Mouse (Mus musculus) kidney, embryonic 15.5 days (tissue): ENCODE data around the gene Gm17087. TPM values are rescaled to one million over a fixed set of nuclear protein-coding genes. Genes with fewer than 3 reads are reported as not detected.
A peak's percentile ranks its signal among the peaks of the same experiment; 100 is the strongest.

Experiments used
- ATAC-seq: fragments of 200-750 bp; cut with Nextera tagmentation; replicated peaks from 2 replicates; pipeline ENCODE4 v1.8.0; 2017; ENCODE audit warnings: moderate TSS enrichment; ENCODE audit not compliant: low FRiP score
- H3K27ac ChIP-seq: fragments of 300-500 bp; sonication (generic); 2 replicates; pipeline ENCODE4 v1.5.1; 2015; ENCODE audit warnings: mild to moderate bottlenecking, inconsistent platforms
- H3K27me3 ChIP-seq: fragments of 300-500 bp; sonication (generic); 2 replicates; pipeline ENCODE4 v1.6.1; 2015; ENCODE audit warnings: inconsistent platforms
- H3K36me3 ChIP-seq: fragments of 300-500 bp; sonication (generic); 2 replicates; pipeline ENCODE4 v1.6.1; 2015; ENCODE audit warnings: inconsistent platforms
- H3K4me1 ChIP-seq: fragments of 300-500 bp; sonication (generic); 2 replicates; pipeline ENCODE4 v1.6.1; 2015; ENCODE audit warnings: inconsistent platforms
- H3K4me2 ChIP-seq: fragments of 300-500 bp; sonication (generic); 2 replicates; pipeline ENCODE4 v1.6.1; 2015; ENCODE audit warnings: moderate library complexity, mild to moderate bottlenecking, inconsistent platforms
- H3K4me3 ChIP-seq: fragments of 300-500 bp; sonication (generic); replicated peaks from 2 replicates; pipeline ENCODE4 v1.5.1; 2015; ENCODE audit warnings: mild to moderate bottlenecking, inconsistent platforms
- H3K9ac ChIP-seq: fragments of 300-500 bp; sonication (generic); 2 replicates; pipeline ENCODE4 v1.6.1; 2015; ENCODE audit warnings: mild to moderate bottlenecking, inconsistent platforms
- H3K9me3 ChIP-seq: fragments of 300-500 bp; sonication (generic); replicated peaks from 2 replicates; pipeline ENCODE4 v1.6.1; 2016; ENCODE audit warnings: inconsistent platforms
- WGBS: fragments of 180-500 bp; shearing (Covaris S2); methylation state at CpG from one replicate; pipeline ENCODE4 v1.1.7; 2015; ENCODE audit warnings: mixed read lengths; 5-methylcytosine and 5-hydroxymethylcytosine counted together
- polyA plus RNA-seq: library from polyadenylated mRNA; unstranded; fragments of >200 nt; fragmentation: Nextera tagmentation; extraction: Ambion mirVana; gene quantifications from 2 replicates; pipeline ENCODE4 v1.2.1, GENCODE M21; 2015

The Gm17087 gene
- polyA plus RNA-seq, result not detected in 2 replicates

DNA sequence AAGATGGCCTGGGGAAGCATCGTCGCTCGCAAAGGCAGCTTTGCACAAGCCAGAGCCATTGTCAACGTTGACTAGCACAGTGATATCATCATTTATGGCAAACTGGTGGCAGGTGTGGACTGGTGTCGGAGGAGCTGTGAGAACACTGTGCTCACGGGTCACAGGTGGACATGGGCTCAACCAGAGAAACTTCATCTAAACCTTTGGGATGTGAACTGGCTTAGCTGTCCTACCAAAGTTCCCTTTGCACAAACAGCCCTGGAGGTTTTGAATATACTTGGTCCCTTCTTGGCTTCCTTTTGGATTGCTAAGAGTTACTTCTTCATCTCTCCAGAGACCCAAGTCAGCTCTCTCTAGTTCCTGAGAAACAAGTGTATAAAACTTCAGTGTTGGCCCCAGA lies at the start of gene Gm17087:
Gene Gm17087 (minus strand): TSS at position 101 of the 400 bp plus-strand sequence.
- no peaks in the 10 kb centered on the region for H3K27me3 ChIP-seq
- WGBS, result 87% methylated on average over 6 of the region's 6 CpGs
- no peak within 1 kb of the TSS for H3K4me3 ChIP-seq
- H3K36me3 ChIP-seq, result no peaks in the 10 kb centered on the region
- H3K9ac ChIP-seq, result no peak within 1 kb of the TSS
- no peaks in the 10 kb centered on the region for H3K4me1 ChIP-seq
- no peaks in the 10 kb centered on the region for H3K9me3 ChIP-seq
- no peak within 1 kb of the TSS for H3K27ac ChIP-seq
- ATAC-seq, result no peak
- H3K4me2 ChIP-seq, result no peak within 1 kb of the TSS

DNA sequence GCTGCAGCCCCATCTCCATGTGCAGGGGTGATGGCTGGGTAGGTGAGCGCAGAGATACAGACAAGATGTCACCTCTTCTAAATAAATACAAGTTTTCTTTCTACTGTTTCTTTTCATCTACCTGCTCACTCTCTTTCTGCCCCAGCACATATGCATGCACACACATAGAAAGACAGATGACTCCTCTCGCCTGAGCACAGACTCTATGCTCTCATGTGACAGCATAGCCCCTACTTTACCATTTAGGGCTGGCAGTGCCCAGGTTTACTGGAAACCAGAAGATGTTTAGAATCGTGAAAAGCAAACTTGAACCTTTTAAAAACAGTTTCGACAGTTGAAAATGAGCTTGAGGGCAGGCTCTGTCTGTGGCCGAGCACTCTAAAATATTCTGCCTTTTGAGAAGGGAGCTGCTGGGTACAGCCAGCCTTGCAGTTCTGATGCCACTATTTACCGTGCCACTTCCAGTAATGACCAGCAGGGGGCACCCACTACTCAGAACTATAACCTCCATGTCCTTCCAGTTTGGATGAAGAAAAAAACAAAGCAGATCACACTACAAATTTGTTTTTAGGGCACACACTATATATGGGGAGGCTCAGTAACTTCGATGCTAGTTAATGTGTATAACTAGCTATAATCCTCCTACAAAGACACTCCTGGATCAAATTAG lies 47.3 kb upstream of the Gm17087 start:
- no peaks in the 10 kb centered on the region for H3K4me1 ChIP-seq
- WGBS, result 37% methylated on average over 7 of the region's 7 CpGs
- no peak overlapping the region for H3K9ac ChIP-seq
- ATAC-seq, result no peak
- H3K36me3 ChIP-seq, result no peaks in the 10 kb centered on the region
- no peak overlapping the region for H3K27ac ChIP-seq
- no peak overlapping the region for H3K4me3 ChIP-seq
- H3K4me2 ChIP-seq, result no peak overlapping the region
- H3K9me3 ChIP-seq, result no peaks in the 10 kb centered on the region
- H3K27me3 ChIP-seq, result peaks cover 25% of the 10 kb centered on the region

DNA sequence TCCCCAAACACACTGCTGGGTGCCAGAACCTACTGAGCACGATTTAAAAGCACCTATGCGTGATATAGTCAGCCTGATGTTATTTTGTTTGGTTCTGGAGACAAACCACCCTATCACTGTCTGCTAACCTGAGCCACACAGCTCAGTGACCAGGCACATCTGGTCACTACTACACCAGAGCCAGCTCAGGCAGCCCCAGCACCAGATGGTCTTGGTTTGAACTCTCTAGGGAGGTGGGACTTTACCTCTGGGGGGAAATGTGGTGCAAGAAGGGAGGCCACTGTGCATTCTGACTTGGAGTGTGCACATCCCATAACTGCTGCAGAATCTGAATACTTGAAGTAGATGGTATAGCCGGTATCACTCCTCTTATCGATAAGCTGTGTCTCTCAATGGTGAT lies 45.2 kb upstream of the Gm17087 start:
- H3K4me1 ChIP-seq, result no peaks in the 10 kb centered on the region
- H3K27ac ChIP-seq, result no peak overlapping the region
- no peak for ATAC-seq
- H3K4me2 ChIP-seq, result no peak overlapping the region
- H3K9me3 ChIP-seq, result no peaks in the 10 kb centered on the region
- H3K27me3 ChIP-seq, result peaks cover 21% of the 10 kb centered on the region
- WGBS, result 86% methylated on average over 4 of the region's 4 CpGs
- no peaks in the 10 kb centered on the region for H3K36me3 ChIP-seq
- no peak overlapping the region for H3K9ac ChIP-seq
- H3K4me3 ChIP-seq, result no peak overlapping the region

DNA sequence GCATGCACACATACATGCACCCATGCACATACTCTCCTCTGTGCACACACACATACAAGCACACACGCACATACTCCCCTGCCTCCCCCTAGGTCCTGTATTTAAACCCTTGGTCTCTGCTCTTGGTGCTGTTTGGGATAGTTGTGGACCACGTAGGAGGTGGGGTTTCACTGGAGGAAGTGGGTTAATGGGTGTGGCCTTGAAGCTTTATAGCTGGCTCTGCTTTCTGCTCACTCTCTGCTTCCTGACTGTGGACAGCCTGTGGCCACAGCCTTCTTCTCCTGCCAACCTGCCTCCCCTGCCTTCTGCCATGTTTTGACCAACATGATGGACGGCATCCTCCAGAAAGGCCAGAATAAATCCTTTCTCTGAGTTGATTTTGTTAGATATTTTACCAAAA lies 39.9 kb upstream of the Gm17087 start:
- Histone ChIP-seq H3K27ac (no peak overlapping the region), H3K9me3 (no peaks in the 10 kb centered on the region), H3K4me2 (no peak overlapping the region), H3K4me1 (no peaks in the 10 kb centered on the region), H3K27me3 (peaks cover 13% of the 10 kb centered on the region; the same call in 1 of the 2 replicates), H3K9ac (no peak overlapping the region), H3K4me3 (no peak overlapping the region), H3K36me3 (no peaks in the 10 kb centered on the region)
- 64% methylated on average over 3 of the region's 3 CpGs for WGBS
- no peak for ATAC-seq

DNA sequence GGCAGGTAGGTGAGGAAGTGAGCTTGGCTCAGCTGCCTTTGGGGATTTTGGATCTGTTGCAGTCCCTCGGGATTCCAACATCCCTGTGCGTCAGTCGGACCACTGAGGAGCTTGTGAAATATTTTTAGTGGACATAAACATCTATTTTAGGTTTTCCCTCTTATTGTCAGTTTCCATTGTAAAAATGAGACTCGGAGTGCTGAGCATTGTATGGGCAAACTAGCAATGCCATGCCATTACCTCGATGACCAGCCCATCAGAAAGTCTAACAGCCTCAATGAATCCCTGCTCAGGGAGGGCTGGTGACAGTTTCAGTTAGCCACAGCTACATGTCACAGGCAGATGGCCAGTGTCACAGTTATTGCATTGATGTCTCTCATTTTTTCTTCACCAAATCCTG lies 39.2 kb upstream of the Gm17087 start:
- 81% methylated on average over 5 of the region's 5 CpGs for WGBS
- no peak overlapping the region for H3K4me3 ChIP-seq
- no peak overlapping the region for H3K4me2 ChIP-seq
- H3K4me1 ChIP-seq, result no peaks in the 10 kb centered on the region
- no peaks in the 10 kb centered on the region for H3K9me3 ChIP-seq
- ATAC-seq, result no peak
- no peaks in the 10 kb centered on the region for H3K36me3 ChIP-seq
- no peak overlapping the region for H3K9ac ChIP-seq
- no peak overlapping the region for H3K27ac ChIP-seq
- peaks cover 10% of the 10 kb centered on the region; the same call in 1 of the 2 replicates for H3K27me3 ChIP-seq

DNA sequence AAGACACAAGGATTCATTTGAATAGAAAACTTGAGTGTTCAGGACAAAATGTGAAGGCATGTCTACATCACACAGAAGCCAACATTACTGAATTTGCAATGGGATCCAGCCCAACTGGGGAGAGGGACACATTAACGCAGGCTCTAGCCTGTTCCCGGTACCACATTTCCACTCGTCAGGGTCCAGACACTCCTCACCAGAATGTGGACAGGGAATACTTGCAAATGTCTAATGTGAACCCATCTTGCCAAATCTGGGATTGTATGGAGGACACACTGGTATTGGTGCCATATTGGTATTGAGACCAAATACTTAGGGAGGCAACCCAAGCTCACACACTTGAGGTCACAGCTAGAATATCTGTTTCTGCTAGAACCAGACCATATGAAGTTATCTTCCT lies 36.2 kb upstream of the Gm17087 start:
- Histone ChIP-seq H3K4me2 (no peak overlapping the region), H3K4me1 (no peaks in the 10 kb centered on the region), H3K4me3 (no peak overlapping the region), H3K36me3 (no peaks in the 10 kb centered on the region), H3K9ac (no peak overlapping the region), H3K27ac (no peak overlapping the region), H3K9me3 (no peaks in the 10 kb centered on the region), H3K27me3 (peaks cover 17% of the 10 kb centered on the region)
- 94% methylated on average over 3 of the region's 3 CpGs for WGBS
- ATAC-seq, result no peak

DNA sequence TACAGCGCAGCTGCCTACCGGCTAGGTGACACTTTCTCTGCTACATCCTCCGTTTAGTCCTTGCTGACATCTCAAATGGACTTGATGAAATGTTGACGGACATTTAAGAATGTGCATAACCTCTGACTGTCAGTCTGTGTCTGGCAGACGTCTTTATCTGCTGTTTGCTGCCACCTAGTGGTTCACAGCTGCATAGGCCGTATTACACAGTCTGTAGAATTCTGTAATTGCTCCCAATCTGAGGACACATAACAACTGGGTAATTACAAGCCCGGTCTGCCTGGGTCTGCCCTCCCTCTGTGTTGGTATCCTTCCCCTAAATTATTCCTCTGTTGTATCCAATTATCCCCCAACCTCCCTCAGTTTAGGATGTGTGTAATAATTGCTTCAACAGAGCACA lies 31.0 kb upstream of the Gm17087 start:
- no peaks in the 10 kb centered on the region for H3K36me3 ChIP-seq
- WGBS, result 6% methylated on average over 7 of the region's 7 CpGs
- peaks cover 4% of the 10 kb centered on the region; the same call in 1 of the 2 replicates for H3K4me1 ChIP-seq
- H3K9me3 ChIP-seq, result no peaks in the 10 kb centered on the region
- no peak overlapping the region for H3K4me3 ChIP-seq
- H3K4me2 ChIP-seq, result no peak overlapping the region
- ATAC-seq, result 0 out of 2 replicates have a peak, but pooled peaks have one; percentile 46
- no peak overlapping the region for H3K27ac ChIP-seq
- H3K9ac ChIP-seq, result no peak overlapping the region
- peaks cover 39% of the 10 kb centered on the region for H3K27me3 ChIP-seq

DNA sequence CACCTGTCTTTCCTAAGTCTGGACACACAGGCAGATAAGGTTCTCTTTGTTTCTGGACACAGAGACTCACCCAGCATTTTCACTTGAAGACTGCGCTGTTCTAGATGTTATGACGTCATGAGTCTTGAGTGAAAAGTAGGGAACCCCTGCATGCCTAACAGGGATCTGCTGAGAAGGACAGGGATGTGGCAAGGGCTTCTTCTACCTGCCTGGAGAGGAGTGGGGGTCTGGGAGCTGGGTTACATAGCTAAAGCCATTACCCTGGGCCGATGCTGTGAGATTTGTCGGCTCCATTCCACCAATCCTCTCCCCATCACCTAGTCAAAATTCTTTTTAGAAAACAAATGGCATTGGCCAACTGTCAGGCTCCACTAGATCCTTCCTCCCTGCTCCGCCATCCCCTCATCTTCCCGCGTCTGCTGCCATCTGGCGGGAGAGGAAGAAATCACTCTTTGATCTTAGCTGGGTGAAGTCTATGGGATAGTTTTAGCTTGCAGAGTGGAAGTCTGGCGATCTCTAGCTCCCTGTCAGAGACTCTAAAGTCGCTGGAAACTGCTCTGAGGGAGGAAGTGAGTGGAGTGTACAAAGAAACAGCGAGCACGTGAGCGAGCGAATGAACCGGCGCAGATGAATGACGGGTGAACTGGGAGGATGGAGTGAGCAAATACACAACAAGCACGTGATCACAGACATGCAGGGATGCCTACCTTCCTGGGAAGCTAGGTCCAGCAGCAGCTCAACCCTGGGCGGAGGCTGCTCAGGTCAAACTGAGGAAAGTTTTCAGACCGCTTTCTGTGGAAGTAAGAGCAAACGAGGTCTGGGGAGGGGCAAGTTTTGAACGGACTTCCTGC lies 25.9 kb upstream of the Gm17087 start:
- WGBS, result 15% methylated on average over 22 of the region's 22 CpGs
- peak overlapping the region; percentile 22 for H3K4me3 ChIP-seq
- H3K4me2 ChIP-seq, result peak overlapping the region; percentile 55
- ATAC-seq, result 0 out of 2 replicates have a peak, but pooled peaks have one; percentile 29
- peaks cover 5% of the 10 kb centered on the region; the same call in 1 of the 2 replicates for H3K4me1 ChIP-seq
- no peaks in the 10 kb centered on the region for H3K36me3 ChIP-seq
- H3K27ac ChIP-seq, result no peak overlapping the region
- no peak overlapping the region for H3K9ac ChIP-seq
- peaks cover 36% of the 10 kb centered on the region for H3K27me3 ChIP-seq
- H3K9me3 ChIP-seq, result no peaks in the 10 kb centered on the region

DNA sequence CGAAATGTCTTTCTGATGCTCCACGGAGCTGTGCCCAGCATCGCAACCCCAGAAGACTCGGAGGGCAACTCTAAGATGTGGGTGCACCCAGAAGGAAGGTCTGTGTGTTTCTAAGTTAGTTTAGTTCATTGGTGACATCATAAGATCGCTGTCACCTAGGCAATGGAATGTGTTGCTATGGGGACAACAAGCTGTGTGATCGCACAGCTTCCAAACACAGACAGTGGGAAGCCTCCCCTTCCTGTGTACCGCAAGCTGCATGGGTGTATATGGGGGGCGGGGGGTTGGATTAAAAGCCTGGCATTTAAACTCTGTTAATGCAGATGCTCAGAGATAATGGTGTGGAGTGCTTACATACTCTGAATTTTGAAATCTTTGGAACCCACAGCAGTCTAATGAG lies 14.8 kb upstream of the Gm17087 start:
- Histone ChIP-seq H3K27ac (no peak overlapping the region), H3K4me2 (no peak overlapping the region), H3K36me3 (no peaks in the 10 kb centered on the region), H3K4me3 (no peak overlapping the region), H3K9me3 (no peaks in the 10 kb centered on the region), H3K27me3 (no peaks in the 10 kb centered on the region), H3K4me1 (peaks cover 15% of the 10 kb centered on the region; the same call in 1 of the 2 replicates), H3K9ac (no peak overlapping the region)
- no peak for ATAC-seq
- 84% methylated on average over 8 of the region's 8 CpGs for WGBS

DNA sequence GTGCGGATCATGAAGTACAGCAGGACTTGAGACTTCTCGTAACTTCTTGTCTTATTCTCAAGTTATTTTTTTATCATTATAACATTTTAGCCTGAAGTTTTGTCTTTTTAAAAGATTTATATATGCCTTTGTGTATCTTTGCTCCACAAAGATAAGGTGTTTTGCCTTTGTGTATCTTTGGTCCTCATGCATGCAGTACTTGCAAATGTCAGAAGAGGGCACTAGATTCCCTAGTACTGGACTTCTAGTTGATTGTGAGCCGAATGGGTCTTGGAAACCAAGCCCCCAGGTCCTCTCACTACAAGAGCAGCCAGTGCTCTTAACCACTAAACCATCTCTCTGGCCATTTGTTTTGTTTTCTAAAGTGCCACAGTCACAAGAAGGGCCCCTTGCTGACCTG lies 13.6 kb upstream of the Gm17087 start:
- H3K4me2 ChIP-seq, result no peak overlapping the region
- no peak overlapping the region for H3K4me3 ChIP-seq
- H3K9me3 ChIP-seq, result no peaks in the 10 kb centered on the region
- H3K27me3 ChIP-seq, result no peaks in the 10 kb centered on the region
- peaks cover 15% of the 10 kb centered on the region; the same call in 1 of the 2 replicates for H3K4me1 ChIP-seq
- ATAC-seq, result no peak
- no peak overlapping the region for H3K9ac ChIP-seq
- WGBS, result 68% methylated on average over 3 of the region's 3 CpGs
- H3K27ac ChIP-seq, result no peak overlapping the region
- no peaks in the 10 kb centered on the region for H3K36me3 ChIP-seq

DNA sequence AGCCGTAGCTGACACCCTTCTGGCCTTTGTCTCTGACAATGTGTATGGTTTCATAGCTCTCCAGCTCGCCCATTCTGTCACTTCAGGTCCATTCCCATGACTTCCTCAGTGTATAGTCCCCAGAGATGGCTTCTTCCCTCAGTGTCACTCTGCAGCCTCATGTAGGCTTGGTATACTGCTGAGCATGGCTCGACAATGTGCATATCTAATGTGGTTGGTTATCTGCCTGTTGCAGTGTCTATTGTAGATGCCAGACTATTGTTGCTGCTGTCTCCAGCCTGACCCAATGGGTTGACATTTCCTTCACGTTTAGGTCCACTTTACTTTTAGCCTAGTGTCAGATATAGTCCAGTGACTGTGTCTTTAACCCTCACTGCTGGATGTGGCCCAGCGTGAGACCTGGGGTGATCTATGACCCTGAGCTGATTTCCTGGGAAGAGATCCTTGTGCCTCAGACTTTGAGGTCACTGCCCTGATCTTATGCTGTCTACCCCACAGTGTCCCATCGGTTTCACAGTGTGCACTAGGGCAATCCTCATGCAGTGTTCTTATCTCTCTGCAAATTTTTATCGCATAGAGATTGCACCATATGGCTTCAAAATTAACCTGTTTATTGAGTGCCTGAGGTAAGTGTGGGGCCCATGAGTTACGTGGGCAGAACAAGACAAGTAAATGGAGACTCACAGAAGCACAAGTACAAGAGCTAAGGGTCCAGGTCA lies 7.0 kb upstream of the Gm17087 start:
- Histone ChIP-seq H3K4me2 (no peak overlapping the region), H3K36me3 (no peaks in the 10 kb centered on the region), H3K4me3 (no peak overlapping the region), H3K27me3 (no peaks in the 10 kb centered on the region), H3K4me1 (peaks cover 6% of the 10 kb centered on the region; the same call in 1 of the 2 replicates), H3K9ac (no peak overlapping the region), H3K27ac (no peak overlapping the region), H3K9me3 (no peaks in the 10 kb centered on the region)
- no peak for ATAC-seq
- WGBS, result 71% methylated on average over 8 of the region's 8 CpGs

DNA sequence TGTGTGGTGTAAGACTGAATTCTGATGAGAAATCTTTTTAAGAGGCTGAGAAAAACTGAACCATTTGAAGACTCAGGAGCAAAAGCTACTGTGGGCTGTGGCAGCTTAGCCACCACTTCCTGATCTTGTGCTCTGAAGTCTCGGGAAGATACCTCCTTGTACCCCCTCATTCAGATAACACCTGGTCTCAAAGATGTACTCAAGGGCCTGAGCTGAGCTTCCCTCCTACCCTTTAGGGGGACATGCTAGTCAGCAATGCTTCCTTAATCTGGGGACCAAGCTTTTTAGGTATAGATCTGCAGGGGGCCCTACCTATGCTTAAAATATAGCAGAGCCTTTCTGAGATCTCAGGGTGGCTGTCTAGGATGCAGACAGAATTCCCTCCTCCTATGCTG lies 3.9 kb downstream of the Gm17087 start:
- no peak for ATAC-seq
- no peak overlapping the region for H3K4me2 ChIP-seq
- 64% methylated on average over 1 of the region's 1 CpGs for WGBS
- 0 out of 2 replicates have a peak, but pooled peaks cover 4% of the 10 kb centered on the region for H3K27me3 ChIP-seq
- no peaks in the 10 kb centered on the region for H3K9me3 ChIP-seq
- H3K4me3 ChIP-seq, result no peak overlapping the region
- H3K9ac ChIP-seq, result no peak overlapping the region
- no peaks in the 10 kb centered on the region for H3K4me1 ChIP-seq
- no peak overlapping the region for H3K27ac ChIP-seq
- no peaks in the 10 kb centered on the region for H3K36me3 ChIP-seq
